Mouse (Mus musculus): ENCODE measurements around the gene Irak3. TPM values are rescaled to one million over a fixed set of nuclear protein-coding genes. Genes with fewer than 3 reads are reported as not detected.
"Not testable (repeated sequence)": the region's sequence is repeated elsewhere in the genome, so short reads cannot be mapped to it uniquely, and the experiment has no call there.

Irak3 gene
- polyA plus RNA-seq, 1 experiment from 2014 or later: 0.67 TPM

DNA sequence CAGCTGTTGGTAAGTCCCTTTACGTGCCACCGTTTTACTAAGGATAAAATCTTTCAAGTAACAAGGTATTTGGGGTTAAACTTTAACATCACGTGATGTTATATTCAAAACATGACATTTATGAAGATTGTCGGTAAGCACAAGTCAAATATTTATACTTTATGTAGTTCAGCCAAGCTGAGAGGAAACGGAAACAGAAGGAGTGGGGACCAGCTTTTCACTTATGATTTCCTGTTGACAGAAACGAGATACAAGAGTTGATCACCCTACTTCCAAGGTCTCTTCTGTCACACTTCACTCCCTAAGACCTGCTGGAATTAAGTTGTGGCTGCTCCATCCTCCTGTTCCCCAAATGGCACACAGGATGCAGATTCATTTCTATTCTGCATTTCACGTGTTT, 18.8 kb upstream of the Irak3 start:
- Histone ChIP-seq H3K4me1 (no peaks in the 10 kb centered on the region), H3K4me3 (no peak overlapping the region), H3K27ac (peak overlapping the region; percentile 39; the same call in 1 of the 2 replicates), H3K36me3 (peaks cover 10% of the 10 kb centered on the region), H3K9ac (no peak overlapping the region), H3K9me3 (no peaks in the 10 kb centered on the region), H3K27me3 (no peaks in the 10 kb centered on the region), H3K4me2 (no peak overlapping the region)
- no peak for ATAC-seq (ENCODE audit: borderline replicate concordance, extremely low read depth, low FRiP score, low TSS enrichment)
- WGBS: 46% methylated on average over 7 of the region's 7 CpGs

GRCm38 (mm10) chr10:120219578-120220359, 17.8 kb upstream of the Irak3 start:
- Histone ChIP-seq H3K27ac (0 out of 2 replicates have a peak overlapping the region, but pooled peaks have one; percentile 39), H3K4me1 (no peaks in the 10 kb centered on the region), H3K4me2 (no peak overlapping the region), H3K9ac (no peak overlapping the region), H3K36me3 (peaks cover 10% of the 10 kb centered on the region), H3K9me3 (no peaks in the 10 kb centered on the region), H3K4me3 (no peak overlapping the region), H3K27me3 (no peaks in the 10 kb centered on the region)
- no peak for ATAC-seq (ENCODE audit: borderline replicate concordance, extremely low read depth, low FRiP score, low TSS enrichment)
- WGBS: 63% methylated on average over 14 of the region's 14 CpGs

- Histone ChIP-seq H3K4me3 (no peak overlapping the region), H3K9me3 (no peaks in the 10 kb centered on the region), H3K4me2 (no peak overlapping the region), H3K36me3 (peaks cover 10% of the 10 kb centered on the region), H3K4me1 (no peaks in the 10 kb centered on the region), H3K27ac (no peak overlapping the region), H3K27me3 (no peaks in the 10 kb centered on the region), H3K9ac (no peak overlapping the region)
- WGBS: 89% methylated on average over 10 of the region's 10 CpGs
- ATAC-seq (ENCODE audit: borderline replicate concordance, extremely low read depth, low FRiP score, low TSS enrichment): no peak
Observed at GRCm38 (mm10) chr10:120218996-120219395, 17.1 kb upstream of the Irak3 start.

DNA sequence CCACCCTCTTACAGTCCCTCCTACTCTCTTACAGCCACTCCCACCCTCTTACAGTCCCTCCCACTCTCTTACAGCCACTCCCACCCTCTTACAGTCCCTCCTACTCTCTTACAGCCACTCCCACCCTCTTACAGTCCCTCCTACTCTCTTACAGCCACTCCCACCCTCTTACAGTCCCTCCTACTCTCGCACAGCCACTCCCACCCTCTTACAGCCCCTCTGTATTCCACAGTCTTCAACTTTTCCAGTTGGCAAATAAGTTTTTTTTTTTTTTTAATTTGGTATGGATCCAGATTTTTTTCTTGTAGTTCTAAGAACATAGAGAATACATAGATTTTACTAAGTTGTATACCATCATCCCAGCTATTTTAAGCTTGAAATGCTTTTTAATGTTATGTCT, 15.2 kb upstream of the Irak3 start:
- H3K9me3 ChIP-seq; ATAC-seq (ENCODE audit: borderline replicate concordance, extremely low read depth, low FRiP score, low TSS enrichment); H3K36me3 ChIP-seq; H3K27ac ChIP-seq; H3K27me3 ChIP-seq; H3K4me1 ChIP-seq; H3K9ac ChIP-seq; H3K4me3 ChIP-seq; H3K4me2 ChIP-seq: not testable (repeated sequence)
- 73% methylated on average over 1 of the region's 1 CpGs for WGBS

DNA sequence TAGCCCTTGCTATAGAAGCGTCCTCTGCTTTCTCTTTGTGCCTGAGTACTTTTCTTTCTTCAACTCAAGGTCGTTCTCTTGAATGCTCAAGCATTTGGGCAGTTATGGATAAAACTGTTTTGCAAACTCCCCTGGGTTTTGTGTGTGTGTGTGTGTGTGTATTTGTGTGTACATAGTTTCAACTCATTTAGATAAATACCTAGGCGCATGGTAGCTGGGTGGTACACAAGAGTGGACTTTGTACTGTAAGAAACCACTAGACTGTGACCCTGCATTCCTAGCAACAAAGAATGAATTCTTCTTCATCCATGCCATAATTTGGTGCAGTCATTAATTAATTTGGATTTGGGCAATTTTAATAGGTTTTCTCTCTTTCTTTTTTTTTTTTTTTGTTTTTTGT, 8.2 kb upstream of the Irak3 start:
- Histone ChIP-seq H3K9me3 (no peaks in the 10 kb centered on the region), H3K36me3 (no peaks in the 10 kb centered on the region; the same call in 1 of the 2 replicates), H3K4me1 (peaks cover 10% of the 10 kb centered on the region; the same call in 1 of the 2 replicates), H3K4me2 (peak overlapping the region; percentile 75), H3K4me3 (peak overlapping the region; percentile 99; the same call in 1 of the 2 replicates), H3K27ac (no peak overlapping the region), H3K27me3 (no peaks in the 10 kb centered on the region), H3K9ac (no peak overlapping the region)
- WGBS: 86% methylated on average over 3 of the region's 3 CpGs
- ATAC-seq (ENCODE audit: borderline replicate concordance, extremely low read depth, low FRiP score, low TSS enrichment): no peak

DNA sequence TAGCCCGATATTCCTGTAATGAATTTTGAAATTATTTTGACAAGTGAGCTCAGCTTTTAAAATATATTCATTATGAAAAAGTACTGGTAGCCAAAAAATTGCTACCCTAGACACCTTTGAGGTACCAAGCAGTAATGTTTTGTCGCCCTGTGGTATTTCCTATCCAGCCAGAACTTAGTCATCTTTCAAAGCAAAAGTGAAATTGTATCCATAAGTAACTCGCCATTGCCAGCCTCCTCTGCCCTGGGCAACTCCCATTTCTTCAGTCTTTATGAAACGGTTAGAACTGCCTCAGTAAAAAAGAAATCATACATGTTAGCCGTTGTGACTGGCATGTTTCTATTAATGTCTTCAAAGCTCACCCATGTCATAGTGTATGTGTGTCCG, 7.6 kb upstream of the Irak3 start:
- H3K36me3 ChIP-seq: no peaks in the 10 kb centered on the region; the same call in 1 of the 2 replicates
- 54% methylated on average over 6 of the region's 6 CpGs for WGBS
- no peak overlapping the region for H3K27ac ChIP-seq
- H3K4me3 ChIP-seq: peak overlapping the region; percentile 99
- H3K4me2 ChIP-seq: peak overlapping the region; percentile 75
- no peaks in the 10 kb centered on the region for H3K27me3 ChIP-seq
- no peak for ATAC-seq (ENCODE audit: borderline replicate concordance, extremely low read depth, low FRiP score, low TSS enrichment)
- 0 out of 2 replicates have a peak overlapping the region, but pooled peaks have one; percentile 84 for H3K9ac ChIP-seq
- H3K4me1 ChIP-seq: peaks cover 10% of the 10 kb centered on the region; the same call in 1 of the 2 replicates
- no peaks in the 10 kb centered on the region for H3K9me3 ChIP-seq

DNA sequence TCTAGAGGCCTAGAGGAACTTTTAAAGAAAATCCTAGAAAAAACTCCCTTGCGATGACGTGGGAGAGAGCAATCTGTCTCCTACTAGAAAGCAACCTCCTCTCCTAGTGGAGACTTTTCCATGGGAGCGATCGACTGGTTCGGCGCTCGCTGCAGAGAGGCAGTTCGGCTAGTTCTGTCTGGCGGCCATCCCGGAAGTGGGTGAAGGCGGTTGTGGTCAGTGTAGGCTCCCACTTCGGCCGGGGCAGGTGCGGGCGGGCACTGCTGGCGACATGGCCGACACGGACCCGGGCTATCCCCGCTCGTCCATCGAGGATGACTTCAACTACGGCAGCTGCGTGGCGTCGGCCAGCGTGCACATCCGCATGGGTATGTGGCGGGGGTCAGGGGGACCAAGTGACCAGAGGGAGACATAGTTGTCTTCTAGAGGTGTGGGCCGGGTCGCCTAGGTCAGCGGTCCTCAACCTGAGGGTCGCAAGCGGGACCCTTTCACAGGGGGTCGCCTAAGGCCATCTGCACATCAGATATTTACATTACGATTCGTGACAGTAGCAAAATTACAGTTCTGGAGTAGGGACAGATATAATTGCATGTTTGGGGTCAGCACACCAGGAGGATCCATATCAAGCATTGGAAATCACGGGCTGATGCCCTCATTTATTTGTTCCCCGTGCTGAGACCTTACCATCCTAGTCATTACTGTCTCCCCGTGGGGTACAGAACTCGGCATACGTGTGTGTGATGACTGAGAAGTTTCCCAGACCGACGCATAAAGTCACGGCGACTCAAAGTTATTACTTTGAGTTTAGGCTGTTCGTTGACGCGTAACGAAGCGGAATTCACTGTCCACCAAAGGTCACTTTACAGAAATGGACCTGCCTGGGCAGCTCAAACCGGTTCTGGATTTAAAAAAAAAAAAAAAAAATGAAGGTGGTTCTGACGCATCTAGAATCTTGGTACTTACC, 6.9 kb upstream of the Irak3 start:
- ATAC-seq (ENCODE audit: borderline replicate concordance, extremely low read depth, low FRiP score, low TSS enrichment): peak; percentile 88
- Histone ChIP-seq H3K9ac (peak overlapping the region; percentile 84), H3K27me3 (no peaks in the 10 kb centered on the region), H3K36me3 (no peaks in the 10 kb centered on the region; the same call in 1 of the 2 replicates), H3K4me2 (peak overlapping the region; percentile 75), H3K27ac (no peak overlapping the region), H3K4me1 (peaks cover 10% of the 10 kb centered on the region; the same call in 1 of the 2 replicates), H3K9me3 (no peaks in the 10 kb centered on the region), H3K4me3 (peak overlapping the region; percentile 99)
- WGBS: 2% methylated on average over 53 of the region's 53 CpGs

GRCm38 (mm10) chr10:120208015-120208414, 6.1 kb upstream of the Irak3 start:
- no peak overlapping the region for H3K27ac ChIP-seq
- no peaks in the 10 kb centered on the region for H3K27me3 ChIP-seq
- H3K4me3 ChIP-seq: no peak overlapping the region
- H3K9ac ChIP-seq: no peak overlapping the region
- no peak for ATAC-seq (ENCODE audit: borderline replicate concordance, extremely low read depth, low FRiP score, low TSS enrichment)
- no peaks in the 10 kb centered on the region for H3K9me3 ChIP-seq
- no peaks in the 10 kb centered on the region; the same call in 1 of the 2 replicates for H3K36me3 ChIP-seq
- WGBS: 72% methylated on average over 8 of the region's 8 CpGs
- H3K4me1 ChIP-seq: peaks cover 10% of the 10 kb centered on the region; the same call in 1 of the 2 replicates
- no peak overlapping the region for H3K4me2 ChIP-seq

GRCm38 (mm10) chr10:120204591-120205210, 2.8 kb upstream of the Irak3 start:
- Histone ChIP-seq H3K4me3 (no peak overlapping the region), H3K4me2 (no peak overlapping the region), H3K36me3 (no peaks in the 10 kb centered on the region), H3K27me3 (peaks cover 9% of the 10 kb centered on the region; the same call in 1 of the 2 replicates), H3K27ac (no peak overlapping the region), H3K4me1 (peaks cover 16% of the 10 kb centered on the region), H3K9ac (no peak overlapping the region), H3K9me3 (no peaks in the 10 kb centered on the region)
- 68% methylated on average over 13 of the region's 13 CpGs for WGBS
- ATAC-seq (ENCODE audit: borderline replicate concordance, extremely low read depth, low FRiP score, low TSS enrichment): no peak

- H3K4me3 ChIP-seq: no peak overlapping the region
- H3K27ac ChIP-seq: no peak overlapping the region
- H3K4me1 ChIP-seq: peaks cover 10% of the 10 kb centered on the region; the same call in 1 of the 2 replicates
- ATAC-seq (ENCODE audit: borderline replicate concordance, extremely low read depth, low FRiP score, low TSS enrichment): no peak
- H3K27me3 ChIP-seq: peaks cover 9% of the 10 kb centered on the region; the same call in 1 of the 2 replicates
- H3K36me3 ChIP-seq: no peaks in the 10 kb centered on the region
- H3K4me2 ChIP-seq: peak overlapping the region; percentile 95
- H3K9me3 ChIP-seq: no peaks in the 10 kb centered on the region
- H3K9ac ChIP-seq: no peak overlapping the region
- WGBS: 60% methylated on average over 16 of the region's 16 CpGs
Observed at GRCm38 (mm10) chr10:120202467-120203250, 729 bp upstream of the Irak3 start.
